Mouse (Mus musculus): Measurements from ENCODE around the gene H2-DMb2.

DNA sequence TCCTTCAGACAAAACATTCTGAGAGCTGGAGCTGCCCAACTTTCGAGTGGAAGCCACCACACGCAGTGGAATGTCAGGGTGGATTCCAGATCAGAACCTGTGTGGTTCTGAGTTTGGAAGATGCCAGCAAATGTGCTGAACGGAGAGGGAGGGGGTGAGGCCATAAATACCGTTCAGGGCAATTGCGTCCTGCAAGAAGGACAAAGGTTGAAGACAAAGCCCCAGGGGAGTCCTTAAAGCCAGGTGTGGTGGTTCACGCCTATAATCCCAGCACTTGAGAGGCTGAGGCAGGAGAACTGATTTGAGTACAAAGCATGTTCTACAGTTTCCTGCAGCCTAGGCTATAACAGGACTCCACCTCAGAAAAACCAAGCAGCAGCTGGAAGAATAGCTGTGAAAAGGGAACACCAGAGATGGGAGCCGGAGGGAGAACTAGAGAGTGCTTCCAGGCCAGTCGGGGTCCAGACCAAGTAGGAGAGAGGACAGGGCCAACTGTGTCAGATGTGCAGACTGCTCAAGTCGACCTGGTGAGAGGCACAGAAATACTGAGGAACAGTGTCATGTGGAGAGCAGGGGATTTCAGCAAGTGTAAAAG lies 16.2 kb upstream of the H2-DMb2 start:
- TF ChIP-seq POLR2A (IDR thresholded peaks at IDR 0.05; ENCODE audit: control insufficient read depth, extremely low read depth, insufficient read depth, low read length, poor library complexity), result no peak
- TF ChIP-seq CTCF (IDR thresholded peaks at IDR 0.05; ENCODE audit: borderline replicate concordance, control insufficient read depth, extremely low read depth, insufficient read depth, low read length, poor library complexity), result no peak

All from thymus, adult 2 months (tissue).